Mouse (Mus musculus): ENCODE measurements around the gene Aven.

Aven gene

DNA sequence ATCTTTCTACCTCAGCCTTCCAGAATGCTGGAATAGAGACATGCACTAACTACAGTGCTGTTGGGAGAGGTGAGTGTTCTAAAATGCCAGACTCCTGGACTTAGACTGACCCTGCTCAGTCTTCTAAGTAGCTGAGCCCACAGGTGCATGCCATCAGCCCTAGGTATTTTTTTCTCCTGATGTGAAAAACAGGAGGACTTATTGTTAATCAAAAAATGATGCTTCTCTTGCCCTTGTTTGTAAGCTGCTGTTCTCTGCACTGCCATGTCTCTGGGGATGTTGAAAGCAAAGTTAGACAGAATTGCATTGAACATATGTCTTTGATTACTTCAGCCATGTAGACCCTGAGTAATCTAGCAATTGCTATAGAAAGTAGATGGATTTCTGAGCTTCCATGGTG is 64.7 kb downstream of the Aven start:
- DNase-seq (ENCODE audit: low spot score in 2 of 2), result no peak

DNA sequence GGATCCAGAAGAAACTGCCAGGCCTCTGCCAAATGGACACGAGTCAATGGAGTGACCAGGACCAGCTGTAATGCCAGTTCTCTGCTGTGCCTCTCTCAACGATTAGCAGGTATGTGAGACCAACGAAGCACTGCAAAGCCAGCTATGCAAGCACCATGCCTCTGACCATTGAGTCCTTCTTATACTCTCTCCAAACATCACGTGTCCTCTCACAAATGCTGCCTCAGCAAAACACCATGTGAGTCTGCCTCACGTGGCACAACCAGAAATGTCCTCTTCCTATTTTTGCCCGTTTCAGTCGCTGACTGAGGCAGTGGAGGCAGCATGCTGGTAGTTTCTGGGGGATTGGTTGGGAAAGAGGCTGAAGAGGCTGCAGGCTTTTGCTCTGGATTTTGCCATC is 68.8 kb downstream of the Aven start:
- no peak for DNase-seq (ENCODE audit: low spot score in 2 of 2)

DNA sequence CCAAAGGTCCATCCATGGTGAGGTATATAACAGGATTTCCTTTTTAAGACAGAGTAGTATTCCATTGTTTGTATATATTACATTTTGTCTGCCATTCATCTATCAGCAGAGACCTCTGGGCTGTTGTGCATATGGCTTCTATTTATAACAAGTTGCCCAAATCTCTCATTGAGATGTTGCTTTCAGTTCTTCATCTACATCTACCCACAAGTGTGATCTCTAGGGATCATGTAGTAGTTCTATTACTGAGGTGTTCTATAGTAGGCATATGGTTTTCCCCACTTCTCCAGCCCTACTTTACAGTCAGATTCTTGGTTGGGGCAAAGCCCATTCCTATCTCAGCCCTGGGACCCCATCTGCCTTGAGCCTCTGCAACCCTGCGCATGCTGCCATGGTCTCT is 72.3 kb downstream of the Aven start:
- no peak for DNase-seq (ENCODE audit: low spot score in 2 of 2)

DNA sequence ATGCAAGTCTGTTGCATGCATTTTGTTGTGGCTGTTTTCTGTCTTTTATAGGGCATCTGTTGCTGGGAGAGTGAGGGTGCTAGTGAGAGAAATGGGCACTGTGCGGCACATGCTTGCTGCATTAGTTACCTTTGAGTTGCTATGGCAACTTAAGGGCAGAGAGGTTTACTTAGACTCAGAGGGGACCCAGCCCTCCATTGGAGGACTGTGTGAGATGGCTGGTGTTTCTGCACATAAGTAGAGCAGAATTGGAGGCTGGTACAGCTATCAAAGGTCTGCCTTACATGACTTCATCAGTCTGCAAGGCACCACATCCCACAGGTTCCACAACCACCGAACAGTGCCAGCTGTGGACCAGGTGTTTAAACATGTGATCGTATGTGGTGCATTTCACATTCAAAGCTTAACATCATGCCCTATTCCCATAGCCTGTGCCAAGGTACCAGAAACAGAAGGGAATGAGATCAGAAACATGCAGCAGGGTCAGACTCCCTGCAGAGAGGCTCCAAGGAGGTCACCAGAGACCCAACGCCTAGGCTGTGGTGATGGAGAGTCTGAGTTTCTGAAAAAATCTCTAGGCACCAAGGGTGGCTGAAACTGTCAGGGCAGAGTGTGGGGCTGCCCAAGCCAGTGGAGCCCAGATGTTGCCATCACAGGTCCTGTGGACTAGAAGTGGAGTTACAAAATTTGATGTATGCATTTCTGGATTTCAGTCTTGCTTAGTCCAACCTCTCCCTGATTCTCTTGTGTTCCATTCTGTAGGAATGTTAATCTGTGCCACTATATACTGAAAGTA is 73.7 kb downstream of the Aven start:
- DNase-seq (ENCODE audit: low spot score in 2 of 2), result no peak

DNA sequence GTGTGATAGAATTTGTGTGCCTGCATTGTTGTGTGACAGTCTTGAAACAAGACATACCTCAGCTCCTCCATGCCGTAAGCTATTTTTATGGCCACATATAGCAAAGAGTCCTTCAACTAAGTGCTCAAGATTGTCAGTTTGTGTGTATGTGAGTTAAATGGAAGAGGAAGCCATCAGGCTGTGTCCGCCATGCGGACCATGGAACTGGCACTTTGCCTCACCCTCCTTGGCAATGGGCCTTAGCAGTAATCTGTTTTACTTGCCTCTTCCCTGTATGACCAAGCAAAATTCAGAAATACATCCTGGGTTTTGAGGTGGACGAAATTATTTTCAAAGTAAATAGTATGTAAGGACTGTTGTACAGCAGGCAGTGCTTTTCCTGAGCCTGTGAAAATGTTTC is 75.0 kb downstream of the Aven start:
- no peak for DNase-seq (ENCODE audit: low spot score in 2 of 2)

DNA sequence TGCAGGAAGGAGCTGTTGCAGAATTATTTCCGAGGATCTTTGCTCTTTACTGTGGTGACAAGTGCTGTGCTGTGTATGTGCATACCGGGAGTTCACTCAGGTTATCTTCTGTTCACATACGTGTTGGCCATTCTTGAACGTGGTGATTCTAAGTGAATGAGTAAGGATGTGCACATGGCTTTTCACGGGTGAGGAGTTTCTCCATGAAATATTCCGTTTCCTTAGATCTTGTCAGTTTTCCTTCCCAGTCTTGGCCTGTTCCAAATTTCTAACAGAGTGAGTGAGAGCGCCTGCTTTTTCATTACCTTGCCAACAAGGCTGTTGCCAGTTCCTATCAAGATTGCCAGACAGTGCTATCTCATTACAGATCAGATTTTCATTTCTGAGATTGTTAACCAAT is 98.2 kb downstream of the Aven start:
- DNase-seq (ENCODE audit: low spot score in 2 of 2), result no peak

DNA sequence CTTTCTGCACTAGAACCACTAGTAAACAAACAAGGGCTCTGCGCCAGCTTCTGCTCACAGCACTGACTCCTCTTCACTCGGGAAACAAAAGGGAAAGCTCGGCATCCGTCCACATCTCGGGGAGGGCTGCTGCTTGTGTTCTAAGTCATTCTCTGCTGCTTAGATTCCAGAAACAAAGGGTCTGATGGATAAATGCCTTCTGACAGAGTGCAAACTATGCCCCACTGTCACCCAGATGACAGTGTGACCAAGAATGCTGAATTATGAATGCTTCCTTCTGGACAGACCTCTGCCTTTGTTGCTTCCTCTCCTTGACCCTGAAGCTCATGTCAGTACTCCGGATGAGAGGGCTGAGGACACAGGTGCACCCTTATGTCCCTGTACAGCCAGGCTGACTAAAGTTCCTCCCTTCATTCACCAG is 98.7 kb downstream of the Aven start:
- no peak for DNase-seq (ENCODE audit: low spot score in 2 of 2)

DNA sequence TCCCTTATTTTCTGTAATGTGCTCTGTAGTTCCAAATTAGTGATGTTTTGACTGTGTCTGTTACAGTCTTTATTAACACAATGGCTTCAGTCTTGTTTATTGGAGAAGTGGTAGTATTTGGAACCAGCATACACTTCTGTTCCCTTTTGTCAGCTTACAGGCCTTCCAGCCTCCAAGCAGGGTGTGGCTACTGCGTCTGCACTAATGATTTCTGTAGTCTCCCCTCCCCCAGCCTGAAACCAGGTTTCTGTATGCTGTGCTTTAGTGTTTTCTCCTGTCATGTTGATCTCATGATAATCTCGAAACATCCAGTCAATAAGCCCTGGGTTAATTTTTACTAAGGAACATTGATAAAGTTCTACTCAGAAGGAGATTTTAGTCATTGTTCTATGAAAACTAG is 100.6 kb downstream of the Aven start:
- DNase-seq (ENCODE audit: low spot score in 2 of 2), result no peak

DNA sequence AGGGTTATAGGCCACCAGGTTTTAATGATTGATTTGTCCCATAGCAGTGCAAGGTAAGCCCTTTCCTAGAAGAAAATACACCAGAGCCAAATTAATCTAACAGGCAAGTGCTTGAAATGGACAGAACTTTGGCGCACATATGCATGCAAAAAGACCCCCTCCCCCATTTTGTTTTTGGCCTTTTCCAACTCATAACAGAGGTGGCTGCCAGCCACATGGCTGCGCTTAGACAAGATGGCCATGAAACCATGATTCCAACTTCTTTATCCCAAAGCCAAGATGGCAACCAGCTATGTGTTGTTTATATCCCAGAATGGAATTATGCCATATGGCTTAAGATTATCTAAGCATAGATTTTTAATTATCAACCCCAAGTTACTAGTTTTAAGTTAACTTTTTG is 101.0 kb downstream of the Aven start:
- no peak for DNase-seq (ENCODE audit: low spot score in 2 of 2)

DNA sequence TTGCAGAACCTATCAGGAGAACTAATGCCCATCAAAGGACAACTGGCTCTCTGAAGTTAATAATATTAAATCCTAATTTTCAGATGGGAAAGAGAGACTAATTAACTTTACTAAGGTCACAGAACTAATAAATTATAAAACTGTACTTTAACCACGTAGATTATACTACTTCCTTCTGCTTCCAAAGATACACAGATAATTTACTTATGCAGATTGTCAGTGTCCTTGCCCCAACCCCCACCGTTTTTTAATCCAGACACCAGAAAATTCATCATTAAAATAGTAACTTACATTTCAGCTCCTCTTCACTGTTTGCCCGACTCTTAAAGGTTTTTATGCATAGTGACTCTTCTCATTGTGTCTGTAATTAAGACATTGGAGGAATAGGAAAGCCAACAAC is 103.0 kb downstream of the Aven start:
- no peak for DNase-seq (ENCODE audit: low spot score in 2 of 2)

DNA sequence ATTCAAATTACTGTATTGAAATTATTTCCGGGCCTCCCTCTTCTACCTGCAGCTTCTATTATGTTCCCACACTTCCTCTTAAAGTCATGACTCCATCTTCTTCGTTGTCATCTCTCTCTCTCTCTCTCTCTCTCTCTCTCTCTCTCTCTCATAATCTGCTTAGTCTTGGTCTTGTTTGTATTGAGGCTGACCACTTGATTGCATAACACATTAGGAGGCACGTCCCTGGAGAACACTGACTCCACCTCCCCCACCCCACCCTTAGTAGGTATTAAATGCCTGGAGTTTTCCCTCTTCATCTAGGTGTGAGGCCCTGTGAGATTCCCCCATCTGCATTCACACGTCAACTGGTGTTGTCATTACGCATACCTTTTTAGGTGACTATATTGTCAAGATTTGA is 103.7 kb downstream of the Aven start:
- no peak for DNase-seq (ENCODE audit: low spot score in 2 of 2)

DNA sequence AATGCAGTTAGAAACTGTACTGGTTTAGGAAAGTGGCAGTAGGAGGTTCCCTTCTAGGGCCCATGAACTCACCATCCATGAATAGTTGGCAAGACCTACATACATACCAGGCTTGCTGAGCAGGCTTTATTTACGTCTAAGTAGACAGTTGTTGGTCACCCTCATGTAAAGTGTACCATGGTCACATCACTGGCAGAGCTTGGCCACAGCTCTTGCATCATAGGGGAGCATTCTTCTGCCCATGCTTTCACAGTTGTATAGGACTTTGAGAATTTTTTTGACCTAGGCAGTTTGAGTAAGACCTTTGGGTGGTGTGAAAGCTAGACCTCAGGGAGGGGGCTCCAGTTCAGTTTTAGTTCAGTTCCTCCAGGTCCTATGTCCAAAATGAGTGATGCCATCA is 104.3 kb downstream of the Aven start:
- DNase-seq (ENCODE audit: low spot score in 2 of 2), result no peak

DNA sequence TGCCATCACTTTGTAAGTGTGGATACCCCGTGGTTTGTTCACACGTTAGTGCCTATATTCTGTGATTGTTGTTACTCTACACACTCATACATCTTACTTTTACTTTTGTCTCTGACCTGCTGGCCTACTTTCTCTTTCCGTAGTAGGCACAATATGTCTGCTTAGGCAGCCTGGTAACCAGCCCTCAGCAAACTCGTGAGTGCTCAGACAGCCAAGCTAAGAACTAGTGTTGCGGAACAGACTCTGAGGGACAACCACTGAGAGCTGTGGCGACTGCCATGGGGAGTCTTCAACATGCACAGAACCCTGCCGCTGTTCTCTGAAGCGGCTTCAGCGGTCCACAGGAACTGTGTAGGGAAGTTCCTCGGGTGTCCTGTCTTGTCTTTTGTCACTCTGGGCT is 107.5 kb downstream of the Aven start:
- DNase-seq (ENCODE audit: low spot score in 2 of 2), result no peak

DNA sequence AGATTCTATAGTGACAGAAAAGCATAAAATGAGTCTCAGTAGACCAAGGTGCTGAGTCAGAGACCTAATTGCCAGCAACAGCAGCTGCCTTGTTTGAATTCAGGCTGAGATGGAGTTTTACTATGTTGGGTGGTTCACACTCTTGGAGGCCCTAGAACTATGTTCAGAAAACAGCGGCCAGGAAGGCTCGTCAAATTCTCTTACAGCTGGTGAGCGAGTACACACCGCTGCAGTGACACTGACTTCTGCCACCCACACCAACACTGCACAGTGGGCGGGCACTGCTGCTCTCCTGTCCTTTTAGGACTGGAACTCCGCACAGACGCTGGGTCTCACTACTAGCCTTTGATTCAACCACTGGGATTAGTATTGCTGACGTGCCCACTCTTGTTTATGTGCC is 109.7 kb downstream of the Aven start:
- no peak for DNase-seq (ENCODE audit: low spot score in 2 of 2)

DNA sequence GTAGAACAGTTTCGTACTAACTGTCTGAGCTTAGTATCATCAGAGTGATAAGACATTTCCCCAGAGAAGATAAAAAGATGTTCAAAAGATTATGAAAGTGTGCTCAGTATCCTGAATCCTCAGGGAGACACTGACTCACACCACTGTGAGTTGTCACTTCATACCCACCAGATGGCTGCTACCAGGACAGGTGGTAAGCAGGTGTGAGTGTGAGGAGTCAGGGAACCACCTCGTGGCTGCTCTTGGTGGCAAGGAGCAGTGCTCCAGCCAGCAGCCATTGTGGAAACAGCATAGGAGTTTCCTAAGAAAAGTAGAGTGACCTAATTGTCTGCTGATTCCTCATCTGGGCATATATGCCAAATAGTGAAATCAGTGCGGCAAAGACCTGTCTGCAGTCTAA is 113.8 kb downstream of the Aven start:
- DNase-seq (ENCODE audit: low spot score in 2 of 2), result no peak

DNA sequence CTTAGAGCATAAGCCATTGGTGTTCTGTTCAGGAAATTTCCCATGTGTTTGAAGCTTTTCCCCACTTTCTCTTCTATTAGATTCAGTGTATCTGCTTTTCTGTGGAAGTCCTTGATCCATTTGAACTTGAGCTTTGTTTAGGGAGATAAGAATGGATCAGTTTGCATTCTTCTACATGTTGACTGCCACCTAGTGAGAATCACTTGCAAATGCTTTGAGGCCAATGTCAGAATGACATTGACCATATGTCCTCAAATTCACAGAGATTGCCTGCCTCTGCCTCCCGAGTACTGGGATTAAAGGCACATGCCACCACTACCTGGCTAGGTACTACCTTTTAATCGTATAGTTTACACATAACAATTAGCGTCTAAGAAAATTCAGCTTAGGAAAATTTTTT is 119.9 kb downstream of the Aven start:
- no peak for DNase-seq (ENCODE audit: low spot score in 2 of 2)

DNA sequence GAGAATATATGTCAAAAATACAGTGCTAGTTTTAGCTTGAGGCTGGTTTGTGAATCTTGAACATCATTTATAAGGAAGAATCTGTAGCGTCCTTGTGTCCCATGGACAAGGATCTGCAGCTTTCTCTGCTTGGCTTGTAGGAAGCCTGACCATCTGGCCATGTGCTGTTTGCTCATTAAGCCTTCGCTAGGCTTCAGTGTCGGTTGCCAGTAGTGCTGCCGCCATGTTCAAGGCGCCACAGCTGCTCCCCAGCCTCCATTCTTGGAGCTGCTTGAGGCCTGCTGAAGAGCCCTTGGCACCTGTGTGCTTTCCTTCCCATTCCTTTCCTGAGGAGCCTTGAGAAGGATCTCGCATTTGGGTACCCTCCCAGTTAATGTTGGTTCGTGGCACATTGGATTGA is 121.6 kb downstream of the Aven start:
- no peak for DNase-seq (ENCODE audit: low spot score in 2 of 2)

DNA sequence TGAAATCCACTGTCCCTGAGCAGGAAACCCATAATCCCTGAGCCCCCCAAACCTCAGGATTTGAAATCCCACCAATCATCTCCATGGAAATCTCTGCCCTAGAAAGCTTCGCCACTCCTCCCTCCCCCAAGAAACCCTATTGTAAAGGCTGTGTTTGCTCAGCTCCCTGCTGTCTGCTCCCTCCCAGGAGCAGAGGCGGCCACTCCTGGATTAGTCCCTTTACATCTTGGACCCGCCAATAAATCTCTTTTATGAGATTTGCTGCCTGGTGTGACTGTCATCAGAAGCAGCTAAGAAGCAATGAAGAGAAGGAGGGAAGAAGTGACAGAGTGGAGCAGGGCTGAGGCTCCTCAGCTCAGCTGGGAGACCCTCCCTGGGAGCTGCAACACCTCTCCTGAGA is 124.4 kb downstream of the Aven start:
- DNase-seq (ENCODE audit: low spot score in 2 of 2), result no peak

DNA sequence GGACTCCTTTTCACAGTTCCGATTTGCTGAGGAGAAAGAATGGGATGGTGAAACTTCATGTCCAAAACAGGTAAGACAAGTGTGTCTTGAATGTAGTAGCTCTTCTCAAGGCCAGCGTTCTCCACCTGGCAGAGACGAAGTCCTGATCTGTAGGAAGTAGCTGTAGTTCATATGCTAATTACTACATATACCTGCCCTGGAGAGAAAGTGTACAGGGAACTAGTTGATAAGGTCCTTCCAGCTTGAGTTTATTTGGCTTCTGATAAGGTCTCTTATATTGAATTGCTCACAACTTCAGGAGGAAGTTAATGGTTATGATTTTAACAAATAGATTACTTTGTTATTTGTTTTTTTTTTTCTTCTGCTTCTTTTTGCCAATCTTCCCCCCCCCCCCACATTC is 132.4 kb downstream of the Aven start:
- DNase-seq (ENCODE audit: low spot score in 2 of 2), result no peak

DNA sequence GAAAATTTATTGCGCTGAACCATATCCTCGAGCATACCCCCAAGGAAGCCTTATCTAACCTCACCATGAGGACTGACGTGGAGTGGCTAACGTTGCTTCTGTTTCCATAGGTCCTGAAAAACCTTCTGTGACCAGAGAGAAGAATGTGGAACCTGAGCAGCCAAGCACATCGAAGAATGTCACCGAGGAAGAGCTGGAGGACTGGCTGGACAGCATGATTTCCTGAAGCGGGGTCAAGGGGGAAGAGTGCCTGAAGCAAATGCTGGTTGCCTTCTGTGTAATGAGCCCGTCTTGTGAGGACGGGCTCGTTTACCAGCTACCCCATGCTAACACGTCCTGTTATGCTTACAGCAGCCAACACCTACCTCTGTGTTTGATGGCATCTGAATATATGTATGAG is 137.9 kb downstream of the Aven start:
- DNase-seq (ENCODE audit: low spot score in 2 of 2), result no peak

DNA sequence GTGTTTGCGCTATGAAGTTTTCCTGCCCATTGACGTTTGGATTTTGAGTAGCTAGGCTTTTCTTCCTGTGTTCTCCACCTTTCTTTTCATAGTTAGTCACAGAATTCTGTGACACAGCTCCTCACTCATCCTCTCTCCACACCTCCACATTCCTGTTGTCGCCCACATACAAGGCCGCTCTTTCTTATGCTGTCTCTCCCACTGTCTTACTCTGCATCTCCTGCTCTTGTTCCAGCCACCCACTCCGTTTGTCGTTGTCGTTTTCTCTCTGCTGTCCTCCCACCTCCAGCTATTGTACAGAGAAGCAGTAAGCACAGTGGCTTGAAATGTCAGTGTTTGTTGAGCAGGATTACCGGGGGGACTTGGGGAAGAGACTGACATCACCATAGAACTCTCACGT is 139.8 kb downstream of the Aven start:
- no peak for DNase-seq (ENCODE audit: low spot score in 2 of 2)

DNA sequence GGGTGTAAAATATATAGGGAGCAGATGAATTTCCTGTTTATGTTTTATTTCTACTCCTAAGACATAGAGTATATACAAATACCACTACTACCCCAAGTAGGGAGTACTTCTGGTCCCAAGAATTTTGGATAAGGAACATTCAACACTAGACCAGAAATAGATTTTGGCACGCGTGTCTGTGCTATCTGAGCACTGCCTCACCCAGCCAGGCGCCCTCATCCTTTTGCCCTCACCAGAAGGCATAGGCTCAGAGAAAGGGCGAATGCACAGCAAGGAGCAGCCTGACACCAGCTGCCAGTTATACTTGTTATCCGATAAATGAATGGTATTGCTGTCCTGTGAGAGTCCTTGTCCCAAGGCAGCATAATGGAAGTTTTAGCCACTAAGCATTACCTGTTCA is 144.4 kb downstream of the Aven start:
- DNase-seq (ENCODE audit: low spot score in 2 of 2), result no peak

DNA sequence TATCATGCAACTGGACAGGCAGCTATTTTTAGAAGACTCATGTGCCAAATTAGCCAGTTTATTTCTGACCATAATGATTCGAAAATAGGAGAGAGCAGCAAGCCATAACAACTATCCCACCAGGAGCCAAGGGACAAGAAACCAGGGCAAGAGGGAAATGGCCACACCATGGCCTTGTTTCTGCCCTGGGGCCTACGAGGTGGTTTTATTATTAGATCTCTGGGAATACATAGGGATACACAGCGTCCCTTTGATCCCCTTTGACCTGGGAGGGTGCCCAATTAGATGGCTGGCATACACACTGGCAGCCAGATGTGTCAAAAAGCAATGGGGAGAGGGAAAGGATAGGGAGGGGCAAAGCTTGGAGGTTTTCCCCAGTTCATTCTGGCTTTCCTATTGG is 161.1 kb downstream of the Aven start:
- no peak for DNase-seq (ENCODE audit: low spot score in 2 of 2)

DNA sequence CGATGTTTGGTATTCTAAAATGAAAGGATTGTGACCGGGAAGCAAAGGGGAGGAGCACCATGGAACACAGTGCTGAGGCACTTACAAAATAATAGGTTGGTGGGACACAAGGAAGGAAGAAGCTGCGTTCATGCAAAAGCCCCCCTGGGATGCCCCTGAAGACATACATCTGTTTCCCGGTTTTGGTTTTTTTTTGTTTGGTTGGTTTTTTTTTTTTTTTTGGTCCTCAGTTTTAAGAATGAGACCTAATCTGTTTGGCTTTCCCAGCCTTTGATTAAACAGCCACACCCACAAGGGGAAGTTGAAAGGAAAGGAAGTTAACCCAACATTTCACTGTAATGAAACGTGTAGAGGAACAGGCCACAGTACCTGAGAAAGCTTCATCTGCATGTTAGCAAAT is 163.4 kb downstream of the Aven start:
- no peak for DNase-seq (ENCODE audit: low spot score in 2 of 2)

Data from urinary bladder, postnatal 4 days (tissue).